Comparison of ENCODE assay signal across 10 mouse cellular contexts in the genomic region with DNA sequence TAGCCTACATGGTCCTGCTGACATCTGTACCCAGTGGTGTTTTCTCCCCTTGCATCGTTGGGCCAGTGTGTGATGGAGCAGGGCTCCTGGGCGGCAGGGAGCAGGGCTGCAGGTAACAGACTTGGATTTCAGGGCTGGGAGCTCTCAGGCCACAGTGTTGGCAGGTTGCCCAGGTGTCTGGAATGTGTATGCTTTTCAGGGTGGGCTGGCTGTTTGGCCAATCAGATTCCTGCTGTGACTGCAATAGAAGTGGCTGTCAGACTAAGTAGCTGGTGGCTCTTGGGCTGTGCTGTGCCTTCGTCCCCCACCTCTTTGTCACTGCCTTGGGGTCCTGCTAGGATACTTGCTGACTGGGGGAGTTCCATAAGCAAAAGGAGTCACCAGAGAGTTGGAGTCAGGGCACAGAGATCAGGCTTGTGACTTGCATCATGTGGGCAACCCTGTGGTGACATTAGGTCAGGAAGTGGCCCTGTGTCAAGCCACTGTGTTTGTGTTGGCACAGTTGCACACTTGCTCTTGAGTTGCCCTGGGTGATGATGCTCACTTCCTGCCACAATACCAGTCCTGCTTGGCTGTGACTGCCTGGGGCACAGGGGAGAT.
A peak's percentile ranks its signal among the peaks of the same experiment; 100 is the strongest.
DNase-seq lines count a peak whose midpoint lies in the region; ATAC-seq and TF ChIP-seq lines count a peak whose summit lies in the region.
"Had no signal": no experiment of that assay in that cellular context is flagged by ENCODE, and none has a peak within 500 bp of the region (broad histone marks: within the 10 kb centered on the region; RNA-seq: fewer than 3 reads in every experiment).

No protein-coding gene starts in this region.

- no peak for TF ChIP-seq RAD21 in CH12.LX (IDR thresholded peaks at IDR 0.05; ENCODE audit: low read depth, low read length)

- peaks cover 2% of the 10 kb centered on the region; the same call in 1 of the 2 replicates for H3K4me1 ChIP-seq in forebrain, embryonic 11.5 days (replicated peaks; ENCODE audit: control insufficient read depth, insufficient read depth, low read length)
- H3K4me1 ChIP-seq in forebrain, embryonic 15.5 days: 0 out of 2 replicates have a peak, but pooled peaks cover 7% of the 10 kb centered on the region
- peaks cover 0 to 3% of the 10 kb centered on the region in 2 experiments; a peak in 2 of 4 replicates for H3K4me1 ChIP-seq in CH12.LX (ENCODE audit: control insufficient read depth in 1 of 2, insufficient read depth in 2 of 2)
- H3K4me1 ChIP-seq in embryonic facial prominence, embryonic 14.5 days (ENCODE audit: control insufficient read depth, insufficient read depth, low read length): peaks cover 8% of the 10 kb centered on the region; the same call in 1 of the 2 replicates
- H3K4me1 ChIP-seq in intestine, embryonic 16.5 days (ENCODE audit: control insufficient read depth, insufficient read depth, low read length): 0 out of 2 replicates have a peak, but pooled peaks cover 4% of the 10 kb centered on the region
- H3K4me1 ChIP-seq in lung, embryonic 16.5 days (replicated peaks; ENCODE audit: control insufficient read depth, insufficient read depth, low read length): peaks cover 6% of the 10 kb centered on the region

- no peak overlapping the region for H3K27ac ChIP-seq in forebrain, embryonic 11.5 days (ENCODE audit: low read depth, low read length)
- no peak overlapping the region for H3K27ac ChIP-seq in forebrain, embryonic 15.5 days (replicated peaks)
- no peak overlapping the region for H3K27ac ChIP-seq in CH12.LX (ENCODE audit: insufficient read depth, low read depth)
- H3K27ac ChIP-seq in embryonic facial prominence, embryonic 14.5 days (replicated peaks; ENCODE audit: low read depth, low read length): no peak overlapping the region
- H3K27ac ChIP-seq in intestine, embryonic 16.5 days (ENCODE audit: low read length): no peak overlapping the region
- peak overlapping the region; percentile 82 for H3K27ac ChIP-seq in lung, embryonic 16.5 days (ENCODE audit: low read length)
- H3K27ac ChIP-seq: midbrain, embryonic 12.5 days had no signal

- WGBS in forebrain, embryonic 11.5 days: 68% methylated on average over 3 of the region's 3 CpGs
- 37% methylated on average over 3 of the region's 3 CpGs for WGBS in forebrain, embryonic 15.5 days
- whole genome bisulfite sequencing in embryonic facial prominence, embryonic 14.5 days: 22% methylated on average over 3 of the region's 3 CpGs
- 23% methylated on average over 3 of the region's 3 CpGs for WGBS in intestine, embryonic 16.5 days
- 14% methylated on average over 3 of the region's 3 CpGs for WGBS in lung, embryonic 16.5 days

- H3K9me3 ChIP-seq in forebrain, embryonic 11.5 days (ENCODE audit: control insufficient read depth, low read length): no peaks in the 10 kb centered on the region
- H3K9me3 ChIP-seq in forebrain, embryonic 15.5 days: no peaks in the 10 kb centered on the region
- no peaks in the 10 kb centered on the region for H3K9me3 ChIP-seq in CH12.LX (replicated peaks; ENCODE audit: low read length)
- no peaks in the 10 kb centered on the region for H3K9me3 ChIP-seq in embryonic facial prominence, embryonic 14.5 days (ENCODE audit: control insufficient read depth, low read length)
- H3K9me3 ChIP-seq in intestine, embryonic 16.5 days (ENCODE audit: control insufficient read depth, low read length): no peaks in the 10 kb centered on the region
- no peaks in the 10 kb centered on the region for H3K9me3 ChIP-seq in lung, embryonic 16.5 days (ENCODE audit: control insufficient read depth, low read length)
- H3K9me3 ChIP-seq: midbrain, embryonic 12.5 days had no signal

- H3K9ac ChIP-seq in forebrain, embryonic 11.5 days (ENCODE audit: low read length): no peak overlapping the region
- no peak overlapping the region for H3K9ac ChIP-seq in forebrain, embryonic 15.5 days (replicated peaks)
- H3K9ac ChIP-seq in CH12.LX (ENCODE audit: insufficient read depth, low read depth): no peak overlapping the region
- no peak overlapping the region for H3K9ac ChIP-seq in embryonic facial prominence, embryonic 14.5 days (ENCODE audit: low read depth, low read length)
- no peak overlapping the region for H3K9ac ChIP-seq in intestine, embryonic 16.5 days (ENCODE audit: low read depth, low read length)
- no peak overlapping the region for H3K9ac ChIP-seq in lung, embryonic 16.5 days (ENCODE audit: low read length)
- H3K9ac ChIP-seq: midbrain, embryonic 12.5 days had no signal

- TF ChIP-seq EP300 in CH12.LX (IDR thresholded peaks at IDR 0.05; ENCODE audit: low read length): no peak

- H3K4me2 ChIP-seq in forebrain, embryonic 11.5 days (ENCODE audit: low read depth, low read length, severe bottlenecking): no peak overlapping the region
- H3K4me2 ChIP-seq in forebrain, embryonic 15.5 days (replicated peaks): no peak overlapping the region
- H3K4me2 ChIP-seq in CH12.LX (ENCODE audit: insufficient read depth, low read depth, poor library complexity, severe bottlenecking): no peak overlapping the region
- no peak overlapping the region for H3K4me2 ChIP-seq in embryonic facial prominence, embryonic 14.5 days (ENCODE audit: low read depth, low read length)
- H3K4me2 ChIP-seq in intestine, embryonic 16.5 days (ENCODE audit: low read depth, low read length): no peak overlapping the region
- no peak overlapping the region for H3K4me2 ChIP-seq in lung, embryonic 16.5 days (ENCODE audit: low read depth, low read length)
- H3K4me2 ChIP-seq: midbrain, embryonic 12.5 days had no signal

- no peak overlapping the region for H3K4me3 ChIP-seq in forebrain, embryonic 11.5 days (ENCODE audit: low read depth, low read length)
- H3K4me3 ChIP-seq in forebrain, embryonic 15.5 days: no peak overlapping the region
- no peak overlapping the region for H3K4me3 ChIP-seq in CH12.LX (replicated peaks in 1 of 3; ENCODE audit: low read depth in 2 of 3, low read length in 2 of 3, poor library complexity in 1 of 3)
- no peak overlapping the region for H3K4me3 ChIP-seq in embryonic facial prominence, embryonic 14.5 days (ENCODE audit: low read depth, low read length)
- H3K4me3 ChIP-seq in intestine, embryonic 16.5 days (ENCODE audit: low read length): no peak overlapping the region
- H3K4me3 ChIP-seq in lung, embryonic 16.5 days (ENCODE audit: low read length): no peak overlapping the region
- H3K4me3 ChIP-seq: midbrain, embryonic 12.5 days had no signal

- DNase-seq in forebrain, embryonic 11.5 days (ENCODE audit: low spot score): peak; percentile 68
- DNase-seq in CH12.LX (ENCODE audit: extremely low read depth): peak; percentile 2
- peak; percentile 92 for DNase-seq in embryonic facial prominence, embryonic 14.5 days (ENCODE audit: low spot score)
- DNase-seq in frontal cortex, postnatal 36 days (ENCODE audit: low spot score in 2 of 2): no peak
- DNase-seq in spleen, postnatal 14 days (ENCODE audit: low spot score in 2 of 2): no peak

- H3K27me3 ChIP-seq in forebrain, embryonic 11.5 days (ENCODE audit: control insufficient read depth, insufficient read depth, low read length): no peaks in the 10 kb centered on the region
- H3K27me3 ChIP-seq in forebrain, embryonic 15.5 days: no peaks in the 10 kb centered on the region
- H3K27me3 ChIP-seq in CH12.LX (replicated peaks): no peaks in the 10 kb centered on the region
- no peaks in the 10 kb centered on the region for H3K27me3 ChIP-seq in embryonic facial prominence, embryonic 14.5 days (replicated peaks; ENCODE audit: control insufficient read depth, insufficient read depth, low read length)
- no peaks in the 10 kb centered on the region for H3K27me3 ChIP-seq in intestine, embryonic 16.5 days (replicated peaks; ENCODE audit: control insufficient read depth, insufficient read depth, low read length)
- no peaks in the 10 kb centered on the region for H3K27me3 ChIP-seq in lung, embryonic 16.5 days (ENCODE audit: control insufficient read depth, insufficient read depth, low read depth, low read length)
- H3K27me3 ChIP-seq: midbrain, embryonic 12.5 days had no signal

- in situ Hi-C loops in CH12.LX (cut with MboI; ENCODE audit: low pct_ligation_motif_present, low pct_unique_long_range_greater_than_20kb, low sequenced_read_pairs): no loop called here

- dilution Hi-C loops in CH12.LX (cut with MboI; ENCODE audit: extremely low pct_ligation_motif_present, extremely low pct_unique_long_range_greater_than_20kb, low sequenced_read_pairs): no loop called here

- H3K79me2 ChIP-seq in CH12.LX (replicated peaks; ENCODE audit: control insufficient read depth, extremely low read depth, insufficient read depth, poor library complexity, severe bottlenecking): no peaks in the 10 kb centered on the region

- no peaks in the 10 kb centered on the region for H3K36me3 ChIP-seq in forebrain, embryonic 11.5 days (ENCODE audit: control insufficient read depth, insufficient read depth, low read length)
- no peaks in the 10 kb centered on the region for H3K36me3 ChIP-seq in forebrain, embryonic 15.5 days
- no peaks in the 10 kb centered on the region for H3K36me3 ChIP-seq in CH12.LX (replicated peaks in 1 of 2; ENCODE audit: control insufficient read depth in 1 of 2, insufficient read depth in 1 of 2, low read length in 1 of 2)
- no peaks in the 10 kb centered on the region for H3K36me3 ChIP-seq in embryonic facial prominence, embryonic 14.5 days (ENCODE audit: control insufficient read depth, insufficient read depth, low read length)
- no peaks in the 10 kb centered on the region for H3K36me3 ChIP-seq in intestine, embryonic 16.5 days (ENCODE audit: control insufficient read depth, insufficient read depth, low read length)
- no peaks in the 10 kb centered on the region for H3K36me3 ChIP-seq in lung, embryonic 16.5 days (ENCODE audit: control insufficient read depth, insufficient read depth, low read length)
- H3K36me3 ChIP-seq: G1E; midbrain, embryonic 12.5 days had no signal

- TF ChIP-seq POLR2A in CH12.LX (IDR thresholded peaks at IDR 0.05; ENCODE audit: low read depth, low read length): no peak

- no peak for TF ChIP-seq CTCF in CH12.LX (conservative IDR thresholded peaks at IDR 0.05 in 1 of 2, IDR thresholded peaks at IDR 0.05 in 1 of 2; ENCODE audit: low read depth in 2 of 2, low read length in 2 of 2)

- no peak for ATAC-seq in forebrain, embryonic 11.5 days (replicated peaks; ENCODE audit: low FRiP score)
- ATAC-seq in forebrain, embryonic 15.5 days (replicated peaks): no peak
- ATAC-seq in embryonic facial prominence, embryonic 14.5 days (ENCODE audit: low read depth): peak; percentile 83; the same call in 1 of the 2 replicates
- ATAC-seq in intestine, embryonic 16.5 days: peak; percentile 86
- ATAC-seq in lung, embryonic 16.5 days (ENCODE audit: low read depth): peak; percentile 97

TF ChIP-seq in CH12.LX, 34 proteins besides CTCF, POLR2A, EP300 and RAD21:
- TF ChIP-seq CHD2 (IDR thresholded peaks at IDR 0.05; ENCODE audit: low read length): no peak
- no peak for TF ChIP-seq KAT2A (IDR thresholded peaks at IDR 0.05; ENCODE audit: insufficient replicate concordance, low read length)
- no peak for TF ChIP-seq ZMIZ1 (IDR thresholded peaks at IDR 0.05; ENCODE audit: low read depth, low read length)
- TF ChIP-seq E2F4 (IDR thresholded peaks at IDR 0.05; ENCODE audit: insufficient replicate concordance, low read depth, low read length): no peak
- no peak for TF ChIP-seq HCFC1 (IDR thresholded peaks at IDR 0.05; ENCODE audit: low read depth, low read length)
- TF ChIP-seq MXI1 (IDR thresholded peaks at IDR 0.05; ENCODE audit: low read depth, low read length): no peak
- no peak for TF ChIP-seq ETS1 (conservative IDR thresholded peaks at IDR 0.05; ENCODE audit: low read depth, low read length)

Comparison
In these comparisons a context has a peak if more than half of its experiments do, and no peak if none do; other contexts are left out.
1. ATAC-seq: peak in embryonic facial prominence, embryonic 14.5 days (single experiment), intestine, embryonic 16.5 days (single experiment) and lung, embryonic 16.5 days (single experiment); none in forebrain, embryonic 11.5 days (single experiment) and forebrain, embryonic 15.5 days (single experiment).
2. DNase-seq: peak in forebrain, embryonic 11.5 days (single experiment), CH12.LX (single experiment) and embryonic facial prominence, embryonic 14.5 days (single experiment); none in frontal cortex, postnatal 36 days (0 of 2) and spleen, postnatal 14 days (0 of 2).